Mouse (Mus musculus): ENCODE data around the gene Sipa1. TPM values are rescaled to one million over a fixed set of nuclear protein-coding genes. Genes with fewer than 3 reads are reported as not detected.

The Sipa1 gene
- polyA plus RNA-seq, 1 experiment = 105 TPM

DNA sequence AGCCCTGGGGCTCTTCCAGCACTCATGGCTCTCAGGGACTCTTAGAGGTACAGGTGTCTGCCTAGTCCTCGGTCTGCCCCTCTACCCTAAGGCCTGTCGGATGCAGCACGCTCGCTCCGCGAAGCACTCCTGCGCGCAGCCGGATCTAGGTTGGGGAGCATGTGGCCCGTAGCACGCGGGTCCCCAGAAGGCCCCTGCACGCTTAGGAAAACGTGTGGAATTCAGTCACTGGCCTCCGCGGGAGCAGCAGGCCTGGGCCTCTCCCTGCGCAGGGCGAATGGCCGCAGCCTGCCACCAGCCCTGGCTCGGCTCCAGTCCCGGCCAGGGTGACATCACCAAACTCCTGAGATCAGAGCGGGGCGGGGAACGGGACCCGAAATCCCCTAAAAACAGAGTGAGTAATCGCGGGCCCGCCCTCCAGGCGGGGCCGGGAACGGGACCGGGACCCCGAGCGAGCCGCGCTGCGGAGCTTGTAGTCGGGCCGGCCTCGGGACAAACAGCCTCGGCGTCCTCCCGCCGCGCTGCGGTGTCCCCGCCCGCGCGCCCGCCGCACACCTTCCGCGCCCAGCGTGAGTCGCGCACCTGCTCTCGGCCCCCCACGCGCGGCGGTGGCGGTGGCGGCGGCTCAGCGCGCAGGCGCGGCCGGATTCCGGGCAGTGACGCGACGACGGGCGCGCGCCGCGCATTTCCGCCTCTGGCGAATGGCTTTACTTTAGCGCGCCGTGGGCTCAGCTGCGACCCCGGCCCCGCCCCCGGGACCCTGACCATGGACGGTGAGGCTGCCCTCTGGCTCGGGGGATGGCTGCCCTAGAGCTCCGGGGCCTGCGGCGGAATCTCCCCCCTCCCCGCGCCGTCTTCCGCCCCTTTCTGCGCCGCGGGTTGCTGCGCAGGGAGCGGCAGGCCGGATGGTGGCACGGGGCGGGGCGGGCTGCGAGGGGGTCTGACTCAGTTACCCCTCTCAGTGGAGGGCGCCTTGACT lies 26.1 kb downstream of the Sipa1 start, which contains the start of gene Rela:
Rela (plus strand) TSS at position 415 of the 979 bp plus-strand sequence.
- TF ChIP-seq GATA1 (IDR thresholded peaks at IDR 0.05; ENCODE audit: low read length) = no peak

DNA sequence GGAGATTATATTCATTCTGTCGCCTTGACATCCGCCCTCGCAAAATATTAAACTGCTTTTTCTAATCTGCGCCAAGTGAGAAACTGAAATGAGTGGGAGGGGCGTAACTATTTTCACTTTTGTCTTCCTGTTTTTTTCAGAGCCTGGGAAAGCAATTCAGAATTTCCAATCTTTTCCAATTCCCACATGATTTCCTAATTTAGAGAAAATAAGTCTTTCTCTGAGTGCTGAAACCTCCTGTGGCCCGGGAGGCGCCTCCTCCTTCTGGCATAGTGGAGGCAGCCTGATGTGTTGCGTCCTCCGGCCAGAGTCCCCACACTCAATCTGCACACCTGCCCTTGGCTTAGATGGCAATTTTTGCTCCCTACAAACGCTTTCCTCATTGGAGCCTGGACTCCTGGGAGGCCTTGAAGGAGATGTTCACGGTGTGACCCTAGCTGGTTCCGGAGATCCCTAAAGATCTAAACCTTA lies 26.9 kb downstream of the Sipa1 start:
- no peak for TF ChIP-seq GATA1 (IDR thresholded peaks at IDR 0.05; ENCODE audit: low read length)

DNA sequence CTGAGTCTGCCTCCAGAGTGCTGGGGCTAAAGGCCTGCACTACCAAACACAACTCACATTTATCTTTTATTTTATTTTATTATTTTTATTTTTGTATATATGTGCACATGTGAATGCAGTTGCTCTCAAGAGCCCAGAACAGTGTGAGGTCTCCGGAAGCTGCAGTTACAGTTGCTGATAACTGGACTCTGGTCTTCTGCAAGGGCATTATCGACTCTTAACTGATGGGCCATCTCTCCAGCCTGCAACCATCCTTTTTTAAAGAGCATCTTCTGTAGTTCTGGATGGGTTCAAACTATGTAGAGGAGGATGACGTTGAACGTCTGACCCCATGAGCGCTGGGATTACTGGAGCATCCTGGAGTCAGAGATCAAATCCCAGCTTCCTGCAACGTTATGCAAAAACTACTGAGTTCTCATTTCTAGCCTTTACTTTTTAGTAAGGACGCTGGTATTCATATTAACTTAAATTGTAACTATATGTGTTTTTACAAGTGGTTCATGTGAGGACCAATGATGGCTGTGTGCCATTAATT lies 27.4 kb downstream of the Sipa1 start:
- TF ChIP-seq GATA1 (IDR thresholded peaks at IDR 0.05; ENCODE audit: low read length) = no peak

DNA sequence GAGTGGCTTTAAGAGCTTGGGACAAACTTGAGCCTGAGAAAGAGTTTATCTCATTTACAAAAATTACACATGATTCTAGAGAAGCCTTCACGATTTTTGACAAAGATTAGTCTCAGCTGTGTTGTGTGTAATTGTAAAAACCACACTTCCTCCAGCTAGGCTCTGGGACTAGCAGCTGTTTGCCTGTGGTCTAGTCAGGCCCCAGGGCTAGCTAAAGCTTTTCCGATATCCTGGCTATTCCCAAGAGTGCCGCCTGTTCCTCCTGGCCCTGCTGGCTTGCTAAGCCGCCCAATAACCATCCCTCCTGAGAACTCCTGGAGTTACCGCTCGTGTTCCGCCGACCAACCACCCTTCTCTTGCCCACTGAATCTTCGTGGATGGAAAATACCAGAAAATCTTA lies 31.4 kb downstream of the Sipa1 start:
- TF ChIP-seq GATA1 (IDR thresholded peaks at IDR 0.05; ENCODE audit: low read length) = no peak

DNA sequence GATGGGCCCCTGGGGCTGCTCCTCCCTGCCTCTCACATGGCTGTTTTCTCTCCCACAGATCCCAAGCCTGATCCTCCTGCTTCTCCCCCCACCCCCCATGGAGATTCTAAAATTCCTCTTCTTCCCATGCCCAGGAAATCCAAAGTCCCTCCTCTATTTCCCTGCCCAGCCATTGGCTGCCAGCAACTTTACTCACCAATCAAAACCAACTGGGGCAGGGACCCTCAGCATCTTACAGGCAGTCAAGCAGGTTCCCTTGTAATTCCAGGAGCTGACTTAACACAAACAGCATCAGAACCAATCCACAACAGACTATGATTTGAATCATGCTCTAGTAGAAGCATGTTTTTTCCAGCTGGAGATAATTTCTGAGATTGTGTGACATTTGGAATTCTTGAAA lies 33.6 kb downstream of the Sipa1 start:
- no peak for TF ChIP-seq GATA1 (IDR thresholded peaks at IDR 0.05; ENCODE audit: low read length)

DNA sequence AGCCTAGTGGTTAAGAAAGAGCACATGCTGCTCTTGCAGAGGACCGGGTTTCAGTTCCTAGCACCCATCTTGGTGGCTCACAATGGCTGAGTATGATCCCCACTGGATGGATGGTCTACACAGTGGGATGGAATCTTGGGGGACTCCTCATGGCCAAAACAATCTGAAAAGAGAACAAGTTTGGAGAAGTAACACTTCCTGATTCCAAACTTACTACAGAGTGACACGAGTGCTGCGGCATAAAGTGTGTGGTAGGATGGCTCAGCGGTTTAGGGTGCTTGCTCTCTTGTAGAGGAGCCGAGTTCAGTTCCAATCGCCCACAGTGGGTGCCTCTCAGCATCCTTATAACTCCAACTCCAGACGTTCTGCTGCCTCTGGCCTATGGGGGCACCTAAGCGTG lies 38.2 kb downstream of the Sipa1 start:
- no peak for TF ChIP-seq GATA1 (IDR thresholded peaks at IDR 0.05; ENCODE audit: low read length)

DNA sequence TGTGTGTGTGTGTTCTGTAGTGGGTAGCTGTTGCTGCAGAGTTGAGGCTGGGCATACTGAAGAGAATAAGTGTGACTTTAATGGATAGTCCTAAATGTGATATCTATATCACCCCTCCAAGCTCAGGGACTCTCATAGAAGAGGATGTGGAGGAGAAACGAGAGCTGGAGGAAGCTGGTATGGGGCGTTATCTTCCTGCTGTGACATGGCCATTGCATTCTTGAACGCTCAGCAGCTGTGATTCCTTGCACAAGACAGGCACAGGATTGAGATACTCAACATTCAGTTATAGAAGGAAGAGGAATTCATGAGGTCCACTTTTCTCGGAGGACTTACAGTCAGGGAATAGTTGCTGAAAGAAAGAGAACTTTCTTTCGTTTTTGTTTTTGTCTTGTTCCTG lies 41.6 kb downstream of the Sipa1 start:
- TF ChIP-seq GATA1 (IDR thresholded peaks at IDR 0.05; ENCODE audit: low read length) = no peak

DNA sequence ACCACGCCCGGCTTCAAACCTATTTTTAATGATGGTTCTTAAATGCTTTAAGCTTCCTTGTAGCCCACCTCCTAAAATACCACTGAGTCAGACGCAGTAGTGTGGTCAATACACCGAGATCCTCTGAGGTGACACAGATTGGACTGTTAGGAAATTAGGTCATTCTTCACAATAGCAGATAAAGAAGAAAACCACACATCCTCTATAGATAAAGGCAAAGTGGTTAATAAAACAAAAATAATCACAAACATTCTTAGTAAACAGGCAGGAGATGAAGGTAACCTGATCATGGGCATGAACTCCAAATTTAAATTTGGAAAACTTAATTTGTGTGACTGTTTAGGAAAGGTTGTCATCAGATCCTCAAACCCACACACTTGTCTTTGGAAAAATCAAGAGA lies 43.5 kb downstream of the Sipa1 start:
- no peak for TF ChIP-seq GATA1 (IDR thresholded peaks at IDR 0.05; ENCODE audit: low read length)

DNA sequence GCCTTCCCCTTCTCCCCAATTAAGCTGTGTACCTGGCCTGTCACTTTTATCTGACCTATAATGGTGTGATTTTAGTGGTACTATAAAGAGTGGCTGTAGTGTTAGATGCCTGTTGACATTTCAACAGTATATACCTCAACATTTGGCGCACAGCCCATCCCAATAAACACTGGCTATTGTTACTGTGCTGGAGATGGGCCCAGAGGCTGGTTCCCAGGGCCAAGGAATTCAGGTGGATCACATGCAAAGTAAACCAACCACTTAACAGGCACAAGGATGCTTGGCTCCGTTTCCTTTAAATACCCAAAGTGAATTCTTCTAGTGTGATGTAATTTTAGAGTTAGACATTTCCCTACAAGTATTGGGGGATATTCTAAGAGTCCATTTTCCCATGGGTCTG lies 48.6 kb downstream of the Sipa1 start:
- TF ChIP-seq GATA1 (IDR thresholded peaks at IDR 0.05; ENCODE audit: low read length) = no peak

DNA sequence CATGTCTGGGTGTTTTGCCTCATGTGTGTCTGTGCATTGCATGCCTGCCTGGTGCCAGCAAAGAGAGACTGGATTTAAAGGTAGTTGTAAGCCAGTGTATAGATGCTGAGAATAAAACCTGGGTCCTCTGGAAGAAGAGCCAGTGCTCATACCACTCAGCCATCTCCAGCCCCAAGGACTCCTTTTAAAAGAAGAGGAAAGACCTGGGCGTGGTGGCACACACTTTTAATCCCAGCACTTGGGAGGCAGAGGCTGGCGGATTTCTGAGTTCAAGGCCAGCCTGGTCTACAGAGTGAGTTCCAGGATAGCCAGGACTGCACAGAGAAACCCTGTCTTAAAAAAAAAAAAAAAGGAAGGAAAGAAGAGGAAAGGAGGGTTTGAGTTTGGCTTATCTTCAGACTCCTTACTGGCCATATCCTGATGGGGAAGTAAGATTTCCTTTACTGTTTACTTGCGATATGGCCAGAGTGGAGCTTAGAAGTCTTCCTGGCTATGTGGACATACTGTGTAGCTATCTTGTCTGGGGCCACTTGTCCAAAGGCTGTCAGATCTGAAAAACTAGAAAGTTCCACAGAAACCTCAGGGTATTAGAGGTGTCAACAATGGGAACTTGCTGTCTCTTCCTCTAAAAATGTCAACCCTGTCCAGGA lies 50.6 kb downstream of the Sipa1 start:
- peak; percentile 70 for TF ChIP-seq GATA1 (IDR thresholded peaks at IDR 0.05; ENCODE audit: low read length)

DNA sequence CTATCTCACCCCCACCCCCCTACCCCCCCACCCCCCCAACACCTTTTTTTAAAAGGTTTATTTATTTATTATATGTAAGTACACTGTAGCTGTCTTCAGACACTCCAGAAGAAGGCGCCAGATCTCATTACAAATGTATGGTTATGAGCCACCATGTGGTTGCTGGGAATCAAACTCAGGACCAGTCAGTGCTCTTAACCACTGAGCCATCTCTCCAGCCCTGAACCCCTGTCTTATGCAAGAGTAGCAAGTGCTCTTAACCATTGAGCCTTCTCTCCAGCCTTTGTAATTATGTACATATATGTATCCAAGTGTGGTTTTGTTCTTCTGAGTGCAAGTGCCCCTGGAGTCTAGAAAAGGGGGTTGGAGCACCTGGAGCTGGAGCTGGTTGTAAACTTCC lies 51.5 kb downstream of the Sipa1 start:
- no peak for TF ChIP-seq GATA1 (IDR thresholded peaks at IDR 0.05; ENCODE audit: low read length)

DNA sequence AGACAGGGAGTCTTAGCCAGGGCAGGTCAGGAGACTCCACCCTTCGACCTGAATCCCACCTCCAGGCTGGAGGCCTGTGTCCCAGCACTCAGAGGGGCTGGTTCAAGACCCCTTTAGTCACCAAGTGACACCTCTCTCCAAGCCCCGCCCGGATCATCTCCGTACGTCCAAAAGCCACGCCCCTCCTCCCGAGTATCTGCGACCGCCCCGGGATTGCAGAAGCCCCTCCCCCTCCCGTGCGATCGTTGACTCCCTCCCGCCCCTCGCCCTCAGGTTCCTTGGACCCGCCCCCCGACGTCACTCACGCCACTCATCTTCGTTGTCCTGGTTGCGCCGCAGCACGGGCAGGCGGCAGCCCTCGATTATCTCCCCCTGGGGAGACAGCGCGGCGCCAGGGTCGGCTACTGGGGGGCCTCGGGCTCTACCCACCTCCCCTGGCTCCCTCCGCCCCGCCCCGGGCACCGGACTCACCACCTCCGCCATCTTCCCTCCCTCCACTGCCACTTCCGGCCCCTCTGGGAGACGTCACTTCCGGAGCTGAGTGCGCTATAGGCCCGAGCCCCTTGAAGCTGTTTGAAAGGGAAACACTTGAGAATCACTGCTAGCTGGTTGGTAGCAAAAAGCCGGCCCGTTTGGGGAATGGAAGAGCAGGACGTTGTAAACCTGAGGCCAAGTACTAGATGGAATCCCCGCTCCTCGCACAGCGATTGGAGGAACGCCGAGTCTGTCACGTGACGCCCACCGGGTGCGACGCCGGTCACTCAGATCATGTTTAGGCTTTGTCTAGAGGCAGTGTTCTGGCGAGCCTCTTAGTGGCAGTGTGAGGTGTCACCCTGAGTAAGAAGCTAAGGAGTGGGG lies 53.7 kb downstream of the Sipa1 start, which contains the start of gene Kat5:
Kat5 (minus strand) TSS at position 691 of the 858 bp plus-strand sequence.
- no peak for TF ChIP-seq GATA1 (IDR thresholded peaks at IDR 0.05; ENCODE audit: low read length)

DNA sequence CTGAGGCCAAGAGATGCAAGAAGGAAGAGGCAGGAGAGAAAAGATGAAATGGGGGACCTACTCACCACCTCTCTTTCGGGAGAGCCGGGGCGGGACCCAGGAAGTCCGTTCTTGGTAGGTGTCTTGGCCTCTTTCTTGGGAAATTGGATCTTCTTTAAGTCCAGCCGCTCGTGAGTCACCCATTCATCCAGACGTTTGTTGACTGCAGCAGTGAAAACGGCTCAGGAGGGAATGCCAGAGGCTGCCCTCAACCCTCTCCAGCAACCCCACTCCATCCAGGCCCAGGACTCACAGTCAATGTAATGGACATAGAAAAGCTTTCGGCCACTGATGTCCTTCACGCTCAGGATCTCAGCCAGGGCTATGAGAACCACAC lies 54.3 kb downstream of the Sipa1 start:
- no peak for TF ChIP-seq GATA1 (IDR thresholded peaks at IDR 0.05; ENCODE audit: low read length)

DNA sequence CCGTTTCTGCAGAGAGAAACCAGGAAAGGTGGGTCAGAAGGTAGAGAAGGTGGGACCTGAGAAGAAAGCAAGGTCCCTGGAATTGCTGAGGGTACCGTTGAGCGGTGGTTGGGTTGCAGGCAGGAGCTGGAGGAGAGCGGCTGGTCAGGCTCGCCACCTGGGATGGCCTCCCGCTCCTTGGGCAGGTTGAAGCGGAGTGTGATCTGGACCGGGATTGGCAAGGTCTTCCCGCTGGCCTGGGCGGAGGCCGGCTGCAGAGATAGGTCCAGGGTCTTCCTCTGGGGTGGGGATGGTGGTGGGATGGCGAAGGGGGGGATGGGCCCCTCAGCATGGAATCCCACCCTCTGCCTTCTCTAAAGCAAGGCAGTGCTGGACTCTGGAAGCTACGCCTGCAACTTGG lies 54.8 kb downstream of the Sipa1 start:
- TF ChIP-seq GATA1 (IDR thresholded peaks at IDR 0.05; ENCODE audit: low read length) = no peak

DNA sequence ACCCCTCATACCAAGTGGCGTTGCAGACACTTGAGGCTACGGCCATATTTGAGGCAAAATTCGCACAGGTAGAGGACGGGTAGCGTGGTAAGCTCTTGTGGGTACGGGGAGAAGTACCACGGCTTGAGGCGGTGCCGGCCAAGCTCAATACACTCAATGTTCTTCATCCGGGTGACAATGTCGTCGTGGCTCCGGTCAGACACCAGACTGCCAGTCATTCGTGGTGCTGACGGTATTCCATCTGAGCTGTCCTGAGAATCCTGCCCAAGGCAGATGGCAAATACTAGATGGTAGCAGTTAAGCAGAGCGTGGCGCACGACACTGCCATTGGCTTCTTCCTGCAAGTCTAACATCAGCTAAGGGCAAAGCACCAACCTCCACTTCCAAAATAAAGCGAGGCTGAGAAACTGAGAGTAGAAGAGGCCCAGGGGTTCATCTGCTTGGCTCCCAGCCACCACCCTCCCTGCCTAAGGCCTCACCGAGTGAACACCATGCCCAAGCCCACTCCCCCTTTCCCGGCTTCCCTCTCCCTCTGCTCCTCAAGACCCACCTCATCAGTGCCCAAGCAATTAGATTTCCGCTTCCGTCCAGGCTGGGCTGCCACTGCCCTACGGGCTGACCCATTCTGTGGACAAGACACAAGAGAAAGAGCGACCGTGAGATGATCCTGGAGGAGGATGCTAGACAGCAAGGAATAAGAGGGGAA lies 55.6 kb downstream of the Sipa1 start:
- TF ChIP-seq GATA1 (IDR thresholded peaks at IDR 0.05; ENCODE audit: low read length) = no peak
